Mouse (Mus musculus): ENCODE measurements around the gene P2ry14.

DNA sequence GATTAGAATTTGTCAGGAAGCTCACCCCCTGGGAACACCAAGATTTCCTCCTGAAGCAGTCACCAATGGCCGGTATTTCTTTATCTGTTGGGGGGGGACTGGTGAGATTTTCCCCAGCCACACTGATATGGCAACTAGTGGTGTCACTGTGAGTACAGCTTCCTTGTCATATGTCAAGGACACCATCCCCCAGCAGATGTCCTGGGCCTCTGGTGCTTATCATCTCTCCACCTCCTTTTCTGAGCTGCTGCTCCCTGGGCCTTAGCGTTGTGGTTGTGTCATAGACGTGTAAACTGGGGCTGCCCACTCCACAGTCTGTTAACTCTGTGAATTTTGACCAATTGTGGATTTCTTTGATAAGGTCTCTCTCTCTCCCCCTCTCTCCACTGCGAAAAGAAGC lies 49.0 kb downstream of the P2ry14 start:
- TF ChIP-seq CTCF (IDR thresholded peaks at IDR 0.05; ENCODE audit: low read depth, low read length) (no peak), GATA2 (IDR thresholded peaks at IDR 0.05; ENCODE audit: borderline replicate concordance, low read depth, low read length) (no peak), GATA1 (IDR thresholded peaks at IDR 0.05; ENCODE audit: borderline replicate concordance, low read length) (no peak), TAL1 (conservative IDR thresholded peaks at IDR 0.05; ENCODE audit: low read depth, low read length) (no peak), POLR2AphosphoS5 (IDR thresholded peaks at IDR 0.05; ENCODE audit: insufficient replicate concordance, low read depth, low read length) (no peak)

Data from G1E (cell line).